Mouse (Mus musculus) hindbrain, embryonic 13.5 days (tissue): ENCODE results near the gene Vwa7. TPM values are rescaled to one million over a fixed set of nuclear protein-coding genes. Genes with fewer than 3 reads are reported as not detected.
"Not testable (repeated sequence)": the region's sequence is repeated elsewhere in the genome, so short reads cannot be mapped to it uniquely, and the experiment has no call there.

Source experiments
- ATAC-seq: fragments of 200-750 bp; cut with Nextera tagmentation; 2 replicates; pipeline ENCODE4 v1.8.0; 2017; ENCODE audit warnings: moderate TSS enrichment; ENCODE audit not compliant: low FRiP score
- H3K27ac ChIP-seq: fragments of 300-500 bp; sonication (generic); 2 replicates; pipeline ENCODE4 v1.5.1; 2015; ENCODE audit warnings: inconsistent platforms, mild to moderate bottlenecking, moderate library complexity
- H3K27me3 ChIP-seq: fragments of 300-500 bp; sonication (generic); 2 replicates; pipeline ENCODE4 v1.6.1; 2015; ENCODE audit warnings: mild to moderate bottlenecking, inconsistent platforms
- H3K36me3 ChIP-seq: fragments of 300-500 bp; sonication (generic); 2 replicates; pipeline ENCODE4 v1.6.1; 2015; ENCODE audit warnings: mild to moderate bottlenecking, inconsistent platforms
- H3K4me1 ChIP-seq: fragments of 300-500 bp; sonication (generic); replicated peaks from 2 replicates; pipeline ENCODE4 v1.6.1; 2015; ENCODE audit warnings: inconsistent platforms
- H3K4me2 ChIP-seq: fragments of 300-500 bp; sonication (generic); 2 replicates; pipeline ENCODE4 v1.6.1; 2015; ENCODE audit warnings: inconsistent platforms, mild to moderate bottlenecking, moderate library complexity
- H3K4me3 ChIP-seq: fragments of 300-500 bp; sonication (generic); 2 replicates; pipeline ENCODE4 v1.5.1; 2015; ENCODE audit warnings: mild to moderate bottlenecking, inconsistent platforms
- H3K9ac ChIP-seq: fragments of 300-500 bp; sonication (generic); 2 replicates; pipeline ENCODE4 v1.6.1; 2015; ENCODE audit warnings: mild to moderate bottlenecking, inconsistent platforms
- H3K9me3 ChIP-seq: fragments of 300-500 bp; sonication (generic); 2 replicates; pipeline ENCODE4 v1.6.1; 2016; ENCODE audit warnings: inconsistent platforms
- WGBS: fragments of 180-500 bp; shearing (Covaris S2); methylation state at CpG from one replicate; pipeline ENCODE4 v1.1.7; 2015; 5-methylcytosine and 5-hydroxymethylcytosine counted together
- polyA plus RNA-seq: library from polyadenylated mRNA; unstranded; fragments of >200 nt; fragmentation: Nextera tagmentation; extraction: Ambion mirVana; gene quantifications from 2 replicates; pipeline ENCODE4 v1.2.1, GENCODE M21; 2015

Gene Vwa7
- polyA plus RNA-seq, 1 experiment from 2014 or later = 0.18 TPM

- Histone ChIP-seq H3K4me1 (peaks cover 30% of the 10 kb centered on the region), H3K27me3 (no peaks in the 10 kb centered on the region), H3K9me3 (no peaks in the 10 kb centered on the region), H3K27ac (no peak overlapping the region), H3K9ac (no peak overlapping the region), H3K4me3 (no peak overlapping the region), H3K36me3 (no peaks in the 10 kb centered on the region), H3K4me2 (no peak overlapping the region)
- ATAC-seq = no peak
- WGBS = 73% methylated on average over 5 of the region's 10 CpGs
These were observed 8.5 kb downstream of the Vwa7 start for GRCm38 (mm10) chr17:35024691-35025488.

GRCm38 (mm10) chr17:35026206-35026605 is 9.8 kb downstream of the Vwa7 start:
- H3K4me3 ChIP-seq = no peak overlapping the region
- H3K9me3 ChIP-seq = no peaks in the 10 kb centered on the region
- H3K27me3 ChIP-seq = 0 out of 2 replicates have a peak, but pooled peaks cover 1% of the 10 kb centered on the region
- no peak for ATAC-seq
- peaks cover 33% of the 10 kb centered on the region for H3K4me1 ChIP-seq
- H3K27ac ChIP-seq = no peak overlapping the region; the same call in 1 of the 2 replicates
- no peak overlapping the region for H3K9ac ChIP-seq
- no peaks in the 10 kb centered on the region for H3K36me3 ChIP-seq
- no peak overlapping the region for H3K4me2 ChIP-seq
- WGBS = 79% methylated on average over 4 of the region's 5 CpGs

GRCm38 (mm10) chr17:35027277-35028068 is 11.1 kb downstream of the Vwa7 start, which contains the start of gene Sapcd1:
TSS of gene Sapcd1 (minus strand) at chr17:35028016.
- Histone ChIP-seq H3K9ac (peak within 1 kb of the TSS; percentile 43), H3K4me1 (peaks cover 27% of the 10 kb centered on the region), H3K36me3 (no peaks in the 10 kb centered on the region), H3K9me3 (no peaks in the 10 kb centered on the region), H3K4me3 (no peak within 1 kb of the TSS), H3K27ac (peak within 1 kb of the TSS; percentile 73), H3K4me2 (0 out of 2 replicates have a peak within 1 kb of the TSS, but pooled peaks have one; percentile 6), H3K27me3 (0 out of 2 replicates have a peak, but pooled peaks cover 3% of the 10 kb centered on the region)
- peak; percentile 63 for ATAC-seq
- WGBS = 28% methylated on average over 13 of the region's 13 CpGs

- H3K36me3 ChIP-seq = no peaks in the 10 kb centered on the region
- no peaks in the 10 kb centered on the region for H3K9me3 ChIP-seq
- no peak overlapping the region for H3K9ac ChIP-seq
- no peak overlapping the region for H3K4me3 ChIP-seq
- ATAC-seq = no peak
- peaks cover 27% of the 10 kb centered on the region for H3K4me1 ChIP-seq
- H3K4me2 ChIP-seq = no peak overlapping the region
- 0 out of 2 replicates have a peak, but pooled peaks cover 3% of the 10 kb centered on the region for H3K27me3 ChIP-seq
- WGBS = 94% methylated on average over 2 of the region's 2 CpGs
- no peak overlapping the region for H3K27ac ChIP-seq
These were observed 11.9 kb downstream of the Vwa7 start for GRCm38 (mm10) chr17:35028315-35028714.

GRCm38 (mm10) chr17:35029691-35030532 is 13.5 kb downstream of the Vwa7 start:
- H3K4me2 ChIP-seq = peak overlapping the region; percentile 47

GRCm38 (mm10) chr17:35031272-35031671 is 14.9 kb downstream of the Vwa7 start:
- 94% methylated on average over 11 of the region's 11 CpGs for WGBS
- Histone ChIP-seq H3K36me3 (no peaks in the 10 kb centered on the region), H3K27ac (no peak overlapping the region), H3K4me2 (no peak overlapping the region), H3K9ac (no peak overlapping the region), H3K4me3 (no peak overlapping the region), H3K4me1 (peaks cover 23% of the 10 kb centered on the region), H3K9me3 (no peaks in the 10 kb centered on the region), H3K27me3 (0 out of 2 replicates have a peak, but pooled peaks cover 3% of the 10 kb centered on the region)
- ATAC-seq = no peak

More at GRCm38 (mm10) chr17:35029691-35030532, 13.5 kb downstream of the Vwa7 start:
- Histone ChIP-seq H3K27ac (no peak overlapping the region), H3K4me1 (peaks cover 27% of the 10 kb centered on the region), H3K9me3 (no peaks in the 10 kb centered on the region), H3K27me3 (0 out of 2 replicates have a peak, but pooled peaks cover 3% of the 10 kb centered on the region), H3K4me3 (peak overlapping the region; percentile 10; the same call in 1 of the 2 replicates), H3K36me3 (no peaks in the 10 kb centered on the region), H3K9ac (peak overlapping the region; percentile 63)
- 25% methylated on average over 19 of the region's 19 CpGs for WGBS
- ATAC-seq = 0 out of 2 replicates have a peak, but pooled peaks have one; percentile 52

- Histone ChIP-seq H3K27ac (no peak overlapping the region), H3K4me1 (peaks cover 20% of the 10 kb centered on the region), H3K36me3 (no peaks in the 10 kb centered on the region), H3K4me2 (no peak overlapping the region), H3K4me3 (no peak overlapping the region), H3K9ac (no peak overlapping the region), H3K27me3 (0 out of 2 replicates have a peak, but pooled peaks cover 3% of the 10 kb centered on the region), H3K9me3 (no peaks in the 10 kb centered on the region)
- no peak for ATAC-seq
- WGBS = 93% methylated on average over 7 of the region's 7 CpGs
These were observed 15.5 kb downstream of the Vwa7 start for GRCm38 (mm10) chr17:35031880-35032279.

GRCm38 (mm10) chr17:35032323-35032870 is 16.0 kb downstream of the Vwa7 start:
- Histone ChIP-seq H3K9ac (no peak overlapping the region), H3K9me3 (no peaks in the 10 kb centered on the region), H3K4me1 (peaks cover 16% of the 10 kb centered on the region), H3K27ac (no peak overlapping the region), H3K27me3 (0 out of 2 replicates have a peak, but pooled peaks cover 3% of the 10 kb centered on the region), H3K4me2 (no peak overlapping the region), H3K36me3 (no peaks in the 10 kb centered on the region), H3K4me3 (no peak overlapping the region)
- 72% methylated on average over 8 of the region's 8 CpGs for WGBS
- ATAC-seq = no peak

- H3K4me1 ChIP-seq = peaks cover 11% of the 10 kb centered on the region
- H3K9me3 ChIP-seq, H3K27me3 ChIP-seq, H3K4me2 ChIP-seq, ATAC-seq, H3K9ac ChIP-seq, H3K27ac ChIP-seq, H3K4me3 ChIP-seq, H3K36me3 ChIP-seq: not testable (repeated sequence)
- 69% methylated on average over 1 of the region's 1 CpGs for WGBS
These were observed 17.3 kb downstream of the Vwa7 start for GRCm38 (mm10) chr17:35033703-35034102.

- H3K4me1 ChIP-seq = peaks cover 5% of the 10 kb centered on the region
- H3K4me3 ChIP-seq = no peak overlapping the region
- ATAC-seq = no peak
- no peaks in the 10 kb centered on the region for H3K36me3 ChIP-seq
- H3K27me3 ChIP-seq = 0 out of 2 replicates have a peak, but pooled peaks cover 3% of the 10 kb centered on the region
- H3K27ac ChIP-seq = no peak overlapping the region
- H3K9me3 ChIP-seq = no peaks in the 10 kb centered on the region
- 82% methylated on average over 6 of the region's 6 CpGs for WGBS
- H3K4me2 ChIP-seq = no peak overlapping the region
- no peak overlapping the region for H3K9ac ChIP-seq
These were observed 18.5 kb downstream of the Vwa7 start for GRCm38 (mm10) chr17:35034896-35035295.

GRCm38 (mm10) chr17:35039121-35039873 is 22.9 kb downstream of the Vwa7 start:
- Histone ChIP-seq H3K36me3 (no peaks in the 10 kb centered on the region), H3K9me3 (no peaks in the 10 kb centered on the region), H3K27ac (no peak overlapping the region), H3K27me3 (no peaks in the 10 kb centered on the region), H3K4me2 (no peak overlapping the region), H3K4me3 (no peak overlapping the region), H3K9ac (no peak overlapping the region), H3K4me1 (no peaks in the 10 kb centered on the region)
- no peak for ATAC-seq
- WGBS = 91% methylated on average over 11 of the region's 11 CpGs
